Mouse (Mus musculus): ENCODE data around the gene Ddx18. TPM values are rescaled to one million over a fixed set of nuclear protein-coding genes. Genes with fewer than 3 reads are reported as not detected.
A peak's percentile ranks its signal among the peaks of the same experiment; 100 is the strongest.

Gene Ddx18
- polyA plus RNA-seq (2014; fragmentation: Nextera tagmentation; extraction: Ambion mirVana): 98.0 and 107 TPM in 2 replicates

DNA sequence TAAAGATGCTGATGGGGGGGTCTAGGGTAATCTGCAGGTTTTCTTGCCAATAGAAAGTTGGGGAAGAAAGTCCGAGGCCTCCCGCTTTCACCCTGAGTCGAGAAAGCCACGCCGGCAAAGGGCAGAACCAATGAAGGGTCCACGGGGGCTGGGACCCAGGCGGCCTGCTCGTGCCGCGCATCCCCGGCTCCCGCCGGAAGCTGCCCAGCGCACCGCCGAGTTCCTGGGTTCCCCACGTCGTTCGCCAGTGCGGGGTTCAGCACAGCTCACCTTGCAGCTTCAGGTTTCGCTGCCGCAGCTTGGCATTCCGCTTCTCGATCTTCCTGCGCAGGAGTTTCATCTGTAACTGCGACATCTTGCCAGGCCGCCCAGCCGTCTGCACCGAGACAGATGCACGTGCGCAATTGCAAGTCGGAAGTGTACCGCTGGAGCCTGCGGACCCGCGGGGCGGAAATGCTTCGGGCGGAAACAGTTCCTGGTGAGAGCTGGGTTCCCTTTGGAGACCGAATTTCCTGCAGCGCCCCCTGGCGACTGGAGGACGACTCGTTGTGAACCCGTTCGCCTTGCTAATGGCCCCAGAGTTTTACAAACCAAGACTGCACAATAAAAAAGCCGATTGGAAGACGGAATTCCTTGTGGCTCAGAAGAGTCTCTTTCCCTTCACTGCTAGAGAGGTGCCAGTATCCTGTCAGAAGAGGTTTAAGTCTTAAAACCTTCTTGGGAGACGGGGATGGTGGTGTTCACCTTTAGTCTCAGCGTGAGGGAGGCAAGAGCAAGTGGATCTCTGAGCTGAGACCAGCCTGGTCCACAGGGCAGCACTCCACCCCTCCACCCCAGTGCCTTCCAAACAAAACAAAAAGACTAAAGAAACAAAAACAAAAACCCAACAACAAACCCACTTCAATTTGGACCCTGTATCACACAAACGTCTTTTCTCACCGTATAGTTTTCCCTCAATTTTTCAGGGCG, at the start of gene Ddx18:
Ddx18 (minus strand) TSS at position 469 of the 969 bp plus-strand sequence.
- H3K4me3 ChIP-seq (ENCODE audit: low read depth, low read length): peak within 1 kb of the TSS; percentile 82
- H3K27me3 ChIP-seq (replicated peaks; ENCODE audit: control insufficient read depth, insufficient read depth, low read length): no peaks in the 10 kb centered on the region
- peaks cover 16% of the 10 kb centered on the region for H3K36me3 ChIP-seq (ENCODE audit: control insufficient read depth, insufficient read depth, low read length)
- no peak within 1 kb of the TSS; the same call in 1 of the 2 replicates for H3K27ac ChIP-seq (ENCODE audit: low read depth, low read length)
- H3K9ac ChIP-seq (ENCODE audit: low read depth, low read length): peak within 1 kb of the TSS; percentile 80
- H3K4me2 ChIP-seq: peak within 1 kb of the TSS; percentile 60
- 7% methylated on average over 50 of the region's 53 CpGs for WGBS
- DNase-seq (ENCODE audit: low spot score) (peak; percentile 95), ATAC-seq (replicated peaks; ENCODE audit: low FRiP score) (peak; percentile 97)
- H3K4me1 ChIP-seq (replicated peaks; ENCODE audit: control insufficient read depth, insufficient read depth, low read length): no peaks in the 10 kb centered on the region
- H3K9me3 ChIP-seq (ENCODE audit: control insufficient read depth, low read length): no peaks in the 10 kb centered on the region

DNA sequence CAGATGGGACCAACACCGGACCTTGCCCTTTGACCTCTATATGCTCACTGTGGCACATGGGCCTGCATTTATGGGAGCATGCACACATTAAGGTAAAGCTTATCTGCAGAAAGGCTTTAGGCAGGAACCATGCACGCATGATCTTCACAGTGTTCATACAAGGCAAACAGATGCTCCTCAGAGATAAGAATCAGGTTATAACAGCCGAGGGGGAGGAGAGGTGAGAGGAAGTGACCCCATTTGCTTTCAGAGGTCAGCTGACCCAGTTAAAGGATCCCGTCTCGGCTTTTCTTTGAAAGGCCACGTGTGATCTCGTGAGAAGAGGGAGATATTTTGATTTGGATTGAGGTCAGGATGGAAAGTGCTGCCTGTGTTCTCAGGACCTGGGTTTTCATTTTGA, 40.2 kb upstream of the Ddx18 start:
- no peak overlapping the region for H3K4me3 ChIP-seq (ENCODE audit: low read depth, low read length)
- no peaks in the 10 kb centered on the region for H3K4me1 ChIP-seq (replicated peaks; ENCODE audit: control insufficient read depth, insufficient read depth, low read length)
- no peak overlapping the region for H3K9ac ChIP-seq (ENCODE audit: low read depth, low read length)
- no peaks in the 10 kb centered on the region for H3K27me3 ChIP-seq (replicated peaks; ENCODE audit: control insufficient read depth, insufficient read depth, low read length)
- no peaks in the 10 kb centered on the region for H3K9me3 ChIP-seq (ENCODE audit: control insufficient read depth, low read length)
- no peak overlapping the region for H3K27ac ChIP-seq (ENCODE audit: low read depth, low read length)
- no peak overlapping the region for H3K4me2 ChIP-seq
- ATAC-seq (replicated peaks; ENCODE audit: low FRiP score) (no peak), DNase-seq (ENCODE audit: low spot score) (no peak)
- WGBS: 61% methylated on average over 7 of the region's 7 CpGs
- H3K36me3 ChIP-seq (ENCODE audit: control insufficient read depth, insufficient read depth, low read length): no peaks in the 10 kb centered on the region

DNA sequence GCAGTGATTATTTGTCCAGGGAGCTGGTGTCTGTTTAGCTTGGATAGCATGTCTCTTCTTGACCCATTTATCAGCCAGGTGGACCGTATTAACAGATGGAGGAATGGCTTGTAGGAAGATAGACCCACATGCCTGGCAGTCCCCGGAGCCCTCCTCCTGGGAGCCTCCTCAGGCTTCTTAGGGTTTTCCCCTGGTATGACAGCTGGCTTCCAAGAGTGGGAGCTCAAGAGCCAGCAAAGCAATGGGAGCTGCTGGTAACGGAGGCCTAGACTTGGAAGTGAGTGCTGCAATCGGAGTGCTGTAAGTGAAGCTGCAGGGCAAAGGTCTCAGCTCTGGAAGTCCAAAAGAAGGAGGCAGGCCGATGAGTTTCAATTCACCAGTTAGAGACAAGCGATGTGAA, 37.3 kb upstream of the Ddx18 start:
- no peaks in the 10 kb centered on the region for H3K9me3 ChIP-seq (ENCODE audit: control insufficient read depth, low read length)
- no peak for DNase-seq (ENCODE audit: low spot score)
- H3K4me1 ChIP-seq (replicated peaks; ENCODE audit: control insufficient read depth, insufficient read depth, low read length): no peaks in the 10 kb centered on the region
- H3K4me2 ChIP-seq: no peak overlapping the region
- H3K27me3 ChIP-seq (replicated peaks; ENCODE audit: control insufficient read depth, insufficient read depth, low read length): no peaks in the 10 kb centered on the region
- WGBS: 60% methylated on average over 6 of the region's 6 CpGs
- ATAC-seq (replicated peaks; ENCODE audit: low FRiP score): no peak
- no peak overlapping the region for H3K27ac ChIP-seq (ENCODE audit: low read depth, low read length)
- H3K36me3 ChIP-seq (ENCODE audit: control insufficient read depth, insufficient read depth, low read length): no peaks in the 10 kb centered on the region
- no peak overlapping the region for H3K4me3 ChIP-seq (ENCODE audit: low read depth, low read length)
- no peak overlapping the region for H3K9ac ChIP-seq (ENCODE audit: low read depth, low read length)

DNA sequence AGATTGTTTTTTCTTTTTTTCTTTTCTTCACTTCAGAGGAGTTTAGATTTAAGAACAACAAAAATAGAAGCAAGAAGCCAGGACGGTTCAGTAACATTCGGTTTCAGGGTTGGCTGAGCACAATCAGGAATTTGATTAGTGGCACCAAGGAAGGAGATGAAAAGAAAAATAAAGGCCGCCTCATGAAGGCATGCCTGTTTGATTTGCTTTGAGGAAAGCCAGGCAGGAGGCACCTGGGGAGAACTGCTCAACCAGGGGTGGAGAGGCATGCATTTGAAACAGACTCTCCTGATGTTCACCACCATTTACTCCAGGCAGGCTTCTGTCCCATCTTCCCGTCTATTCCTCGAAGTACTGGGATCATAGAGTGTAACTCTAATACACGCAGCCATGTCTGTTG, 34.1 kb upstream of the Ddx18 start:
- no peak overlapping the region for H3K27ac ChIP-seq (ENCODE audit: low read depth, low read length)
- 89% methylated on average over 6 of the region's 6 CpGs for WGBS
- ATAC-seq (replicated peaks; ENCODE audit: low FRiP score) (no peak), DNase-seq (ENCODE audit: low spot score) (no peak)
- H3K4me2 ChIP-seq: no peak overlapping the region
- no peak overlapping the region for H3K9ac ChIP-seq (ENCODE audit: low read depth, low read length)
- no peak overlapping the region for H3K4me3 ChIP-seq (ENCODE audit: low read depth, low read length)
- H3K36me3 ChIP-seq (ENCODE audit: control insufficient read depth, insufficient read depth, low read length): no peaks in the 10 kb centered on the region
- H3K9me3 ChIP-seq (ENCODE audit: control insufficient read depth, low read length): no peaks in the 10 kb centered on the region
- H3K27me3 ChIP-seq (replicated peaks; ENCODE audit: control insufficient read depth, insufficient read depth, low read length): no peaks in the 10 kb centered on the region
- H3K4me1 ChIP-seq (replicated peaks; ENCODE audit: control insufficient read depth, insufficient read depth, low read length): no peaks in the 10 kb centered on the region

DNA sequence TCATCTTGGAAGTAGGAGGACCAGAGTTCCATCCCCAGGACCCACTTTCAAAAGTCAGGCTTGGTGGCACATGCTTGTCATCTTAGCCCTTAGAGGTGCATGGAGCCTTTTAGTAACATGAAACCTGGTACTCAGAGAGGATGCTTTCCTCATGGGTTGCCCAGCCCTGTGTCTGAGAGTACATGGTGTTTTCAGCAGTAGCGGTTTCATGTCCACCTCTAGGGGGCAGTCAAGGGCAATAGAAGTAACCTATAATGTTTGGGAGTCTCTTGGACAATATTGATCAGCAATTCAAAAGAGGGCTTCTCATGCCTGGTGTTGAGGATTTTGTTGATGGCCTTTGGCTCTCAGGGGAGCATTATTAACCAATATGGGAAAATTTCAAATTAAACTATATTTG, 33.3 kb upstream of the Ddx18 start:
- no peaks in the 10 kb centered on the region for H3K9me3 ChIP-seq (ENCODE audit: control insufficient read depth, low read length)
- no peak overlapping the region for H3K4me3 ChIP-seq (ENCODE audit: low read depth, low read length)
- H3K36me3 ChIP-seq (ENCODE audit: control insufficient read depth, insufficient read depth, low read length): no peaks in the 10 kb centered on the region
- H3K9ac ChIP-seq (ENCODE audit: low read depth, low read length): no peak overlapping the region
- no peak for ATAC-seq (replicated peaks; ENCODE audit: low FRiP score)
- no peak overlapping the region for H3K27ac ChIP-seq (ENCODE audit: low read depth, low read length)
- no peak overlapping the region for H3K4me2 ChIP-seq
- WGBS: 39% methylated on average over 1 of the region's 1 CpGs
- H3K4me1 ChIP-seq (replicated peaks; ENCODE audit: control insufficient read depth, insufficient read depth, low read length): no peaks in the 10 kb centered on the region
- H3K27me3 ChIP-seq (replicated peaks; ENCODE audit: control insufficient read depth, insufficient read depth, low read length): no peaks in the 10 kb centered on the region
- no peak for DNase-seq (ENCODE audit: low spot score)

DNA sequence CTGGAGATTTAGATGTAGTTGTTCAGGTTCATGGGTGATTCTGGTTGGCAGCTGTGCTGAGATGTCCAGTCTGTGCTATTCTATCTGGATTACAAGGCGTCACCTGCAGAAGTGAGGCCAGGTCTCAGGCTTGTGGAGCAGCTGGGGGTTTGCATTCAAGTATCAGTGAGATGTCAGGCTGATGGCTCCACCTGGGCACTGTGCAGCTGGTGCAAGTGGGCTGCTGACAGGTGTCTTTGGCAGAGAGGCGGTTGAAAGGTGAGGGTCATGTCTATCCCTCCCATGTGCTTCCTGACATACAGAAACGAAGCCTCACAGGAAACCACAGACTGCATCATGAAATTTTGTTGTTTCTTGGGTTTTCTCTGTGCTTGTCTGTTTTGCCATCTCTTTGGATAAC, 30.6 kb upstream of the Ddx18 start:
- no peaks in the 10 kb centered on the region for H3K9me3 ChIP-seq (ENCODE audit: control insufficient read depth, low read length)
- no peak overlapping the region for H3K4me3 ChIP-seq (ENCODE audit: low read depth, low read length)
- no peak overlapping the region for H3K4me2 ChIP-seq
- no peaks in the 10 kb centered on the region for H3K36me3 ChIP-seq (ENCODE audit: control insufficient read depth, insufficient read depth, low read length)
- no peaks in the 10 kb centered on the region for H3K27me3 ChIP-seq (replicated peaks; ENCODE audit: control insufficient read depth, insufficient read depth, low read length)
- H3K9ac ChIP-seq (ENCODE audit: low read depth, low read length): no peak overlapping the region
- no peaks in the 10 kb centered on the region for H3K4me1 ChIP-seq (replicated peaks; ENCODE audit: control insufficient read depth, insufficient read depth, low read length)
- DNase-seq (ENCODE audit: low spot score) (no peak), ATAC-seq (replicated peaks; ENCODE audit: low FRiP score) (no peak)
- H3K27ac ChIP-seq (ENCODE audit: low read depth, low read length): no peak overlapping the region
- 59% methylated on average over 3 of the region's 3 CpGs for WGBS

DNA sequence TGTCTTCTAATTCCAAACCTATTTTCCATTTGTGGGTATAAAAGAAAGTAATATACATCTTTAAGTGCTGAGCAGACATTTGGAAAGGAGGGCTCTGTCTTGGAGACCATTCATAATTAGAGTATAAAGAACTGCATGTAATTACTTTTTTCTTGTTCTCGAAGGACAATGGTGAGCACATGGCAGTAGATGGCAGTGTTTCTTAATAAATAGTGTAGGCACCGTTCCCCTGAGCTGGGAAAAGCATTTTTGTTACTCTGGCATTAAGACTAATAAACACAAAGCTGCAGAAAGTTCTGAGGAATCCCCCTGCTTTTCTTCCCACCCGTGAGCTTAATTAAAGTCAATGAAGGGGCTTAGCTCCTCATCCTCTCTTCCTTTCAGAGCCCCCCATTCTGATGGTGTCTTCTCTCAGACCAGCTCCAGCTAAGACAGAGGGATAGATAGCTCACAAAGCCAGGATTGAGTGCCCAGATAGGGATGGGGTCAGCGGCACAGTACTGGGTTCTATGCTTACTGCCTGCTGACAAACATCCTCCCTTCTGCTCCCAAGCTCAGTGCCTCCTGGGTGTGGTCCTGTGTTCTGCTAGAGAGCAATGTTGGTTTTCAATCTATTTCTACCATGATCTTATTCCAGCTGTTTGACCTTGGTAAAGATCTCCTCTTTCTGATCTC, 29.3 kb upstream of the Ddx18 start:
- WGBS: 43% methylated on average over 4 of the region's 4 CpGs
- DNase-seq (ENCODE audit: low spot score): no peak
- H3K4me1 ChIP-seq (replicated peaks; ENCODE audit: control insufficient read depth, insufficient read depth, low read length): no peaks in the 10 kb centered on the region

DNA sequence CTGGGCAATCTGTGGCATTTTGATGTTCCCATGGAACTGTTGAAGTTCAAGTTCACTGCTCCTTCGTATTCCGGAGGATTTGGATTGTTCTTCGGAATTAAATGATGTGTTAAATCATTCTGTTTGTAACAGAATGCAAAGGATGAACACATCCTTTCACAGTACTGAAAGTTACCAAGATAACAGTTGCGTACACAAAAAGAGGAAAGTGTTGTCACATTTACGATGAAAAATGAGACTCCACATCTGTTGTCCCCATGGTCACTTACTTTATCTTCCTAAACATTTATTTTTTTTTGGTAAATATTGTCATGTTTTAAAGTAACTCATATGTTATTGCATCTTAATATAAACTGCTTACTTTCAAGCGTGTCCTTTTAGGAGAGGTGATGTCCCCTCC, 17.0 kb upstream of the Ddx18 start:
- H3K9ac ChIP-seq (ENCODE audit: low read depth, low read length): no peak overlapping the region
- DNase-seq (ENCODE audit: low spot score) (no peak), ATAC-seq (replicated peaks; ENCODE audit: low FRiP score) (no peak)
- H3K9me3 ChIP-seq (ENCODE audit: control insufficient read depth, low read length): no peaks in the 10 kb centered on the region
- no peaks in the 10 kb centered on the region for H3K36me3 ChIP-seq (ENCODE audit: control insufficient read depth, insufficient read depth, low read length)
- 72% methylated on average over 6 of the region's 6 CpGs for WGBS
- H3K27me3 ChIP-seq (replicated peaks; ENCODE audit: control insufficient read depth, insufficient read depth, low read length): no peaks in the 10 kb centered on the region
- H3K4me1 ChIP-seq (replicated peaks; ENCODE audit: control insufficient read depth, insufficient read depth, low read length): no peaks in the 10 kb centered on the region
- no peak overlapping the region for H3K4me3 ChIP-seq (ENCODE audit: low read depth, low read length)
- no peak overlapping the region for H3K27ac ChIP-seq (ENCODE audit: low read depth, low read length)
- H3K4me2 ChIP-seq: no peak overlapping the region

More for the DNA sequence above, 29.3 kb upstream of the Ddx18 start:
- Histone ChIP-seq H3K4me2 (no peak overlapping the region), H3K9me3 (ENCODE audit: control insufficient read depth, low read length) (no peaks in the 10 kb centered on the region), H3K27ac (ENCODE audit: low read depth, low read length) (no peak overlapping the region), H3K36me3 (ENCODE audit: control insufficient read depth, insufficient read depth, low read length) (no peaks in the 10 kb centered on the region), H3K27me3 (replicated peaks; ENCODE audit: control insufficient read depth, insufficient read depth, low read length) (no peaks in the 10 kb centered on the region), H3K9ac (ENCODE audit: low read depth, low read length) (no peak overlapping the region), H3K4me3 (ENCODE audit: low read depth, low read length) (no peak overlapping the region)
- no peak for ATAC-seq (replicated peaks; ENCODE audit: low FRiP score)

Measured in liver, embryonic 11.5 days (tissue).